8 mouse cellular contexts compared by ENCODE assay signal in the genomic region with DNA sequence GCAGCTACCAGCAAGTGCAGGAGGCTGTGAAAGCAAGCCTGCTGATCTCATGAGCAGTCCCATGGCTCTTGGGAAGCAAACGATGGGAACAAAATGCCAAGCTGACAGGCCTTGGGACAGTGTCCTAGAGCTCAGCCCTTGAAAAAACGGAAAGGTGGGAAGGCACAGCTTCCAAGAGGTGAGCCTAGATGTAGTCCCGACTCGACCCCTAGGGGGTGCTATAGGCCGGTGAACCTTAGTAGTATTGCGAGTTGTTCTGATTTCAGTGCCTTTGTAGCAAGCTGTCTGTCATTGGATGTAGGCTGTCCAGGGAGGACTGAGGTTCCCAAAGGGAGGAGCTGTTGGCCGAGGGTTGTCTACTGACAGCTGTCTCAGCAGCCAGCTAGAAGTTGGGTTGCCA. TPM values are rescaled to one million over a fixed set of nuclear protein-coding genes. Genes with fewer than 3 reads are reported as not detected.
DNase-seq lines count a peak whose midpoint lies in the region; ATAC-seq and TF ChIP-seq lines count a peak whose summit lies in the region.

No protein-coding gene starts in this region.

- no peaks in the 10 kb centered on the region for H3K9me3 ChIP-seq in limb, embryonic 14.5 days (ENCODE audit: control insufficient read depth, low read length)

- no peaks in the 10 kb centered on the region for H3K36me3 ChIP-seq in limb, embryonic 14.5 days (ENCODE audit: control insufficient read depth, insufficient read depth, low read length)

- H3K9ac ChIP-seq in limb, embryonic 14.5 days (ENCODE audit: low read depth, low read length, severe bottlenecking): no peak overlapping the region

- no peaks in the 10 kb centered on the region for H3K27me3 ChIP-seq in limb, embryonic 14.5 days (ENCODE audit: control insufficient read depth, insufficient read depth, low read length)

- WGBS in limb, embryonic 14.5 days: 19% methylated on average over 7 of the region's 7 CpGs

- H3K27ac ChIP-seq in limb, embryonic 14.5 days (replicated peaks; ENCODE audit: low read depth, low read length): no peak overlapping the region

- H3K4me2 ChIP-seq in limb, embryonic 14.5 days (replicated peaks; ENCODE audit: low read depth, low read length, severe bottlenecking): no peak overlapping the region

- H3K4me3 ChIP-seq in limb, embryonic 14.5 days (replicated peaks; ENCODE audit: low read length): no peak overlapping the region

- no peak for ATAC-seq in limb, embryonic 14.5 days (ENCODE audit: low FRiP score, low read depth)

- peak; percentile 52 for DNase-seq in ovary, postnatal 10 days (ENCODE audit: low spot score)
- DNase-seq in ovary, adult 18-20 months (ENCODE audit: low spot score): no peak
- peak; percentile 38 for DNase-seq in cerebellum, adult 11-12 months
- DNase-seq in frontal cortex, postnatal 10 days (ENCODE audit: low spot score in 2 of 2): peak; percentile 54 to 74
- DNase-seq in kidney, adult 8-10 months: peak; percentile 34 to 66
- DNase-seq in limb, embryonic 14.5 days (ENCODE audit: low spot score): peak; percentile 73
- peak; percentile 43 for DNase-seq in retina, adult 2 months (ENCODE audit: low read depth, low spot score)
- peak; percentile 48 to 64 for DNase-seq in thymus, postnatal 36 days

- no peak for TF ChIP-seq POLR2A in limb, embryonic 14.5 days (IDR thresholded peaks at IDR 0.05; ENCODE audit: borderline replicate concordance, extremely low read depth, insufficient read depth, insufficient read length)

- H3K4me1 ChIP-seq in limb, embryonic 14.5 days (ENCODE audit: control insufficient read depth, insufficient read depth, low read length): no peaks in the 10 kb centered on the region

RNA-seq across cellular contexts. Expression of gene Cacng5, which starts 49.7 kb away (rescaled TPM):
- 0.10 TPM in 2 replicates for polyA plus RNA-seq in limb, embryonic 14.5 days (2012; rRNA removed)
- 0.04 and 0.10 TPM in 2 replicates for polyA plus RNA-seq in limb, embryonic 14.5 days (2014; fragmentation: Nextera tagmentation; extraction: Ambion mirVana)
